Mouse (Mus musculus): ENCODE data around the gene Colq.

The Colq gene

DNA sequence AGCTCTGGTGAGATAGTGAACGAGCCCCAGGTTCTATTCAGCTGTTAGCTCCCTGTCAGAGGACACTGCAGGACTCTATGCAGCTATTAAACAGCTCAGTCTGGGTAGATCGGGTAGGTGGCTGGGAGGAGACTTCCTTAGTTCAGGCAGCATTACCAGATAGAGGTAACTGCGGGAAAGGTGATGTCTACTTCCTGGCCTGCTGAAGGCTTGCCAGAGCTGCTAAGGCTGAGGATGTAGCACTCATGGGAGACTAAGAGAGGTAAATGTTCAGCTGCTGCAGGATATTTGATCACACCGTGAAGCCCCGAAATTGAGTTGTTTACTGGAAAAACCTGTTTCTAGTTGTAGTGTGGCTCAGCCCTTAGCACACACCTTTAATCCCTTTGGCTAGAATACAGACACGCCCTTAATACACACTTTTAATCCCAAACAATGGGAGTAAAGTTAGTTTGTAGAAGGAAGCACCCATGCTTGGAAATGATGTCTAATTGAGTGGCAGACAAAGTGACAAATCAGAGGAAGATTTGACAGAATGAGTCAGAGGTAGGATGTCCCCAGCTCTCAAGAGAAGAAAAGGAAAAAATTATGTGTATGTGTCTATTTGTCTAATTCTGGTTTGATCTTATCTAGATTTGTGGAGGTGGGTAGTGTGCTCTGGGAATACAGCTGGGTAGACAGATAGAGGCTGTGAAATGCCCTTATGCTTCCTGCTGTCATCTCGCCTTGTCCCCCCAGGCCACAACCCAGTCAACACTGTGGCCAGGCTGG, 65.9 kb downstream of the Colq start:
- DNase-seq (ENCODE audit: low read depth), result peak; percentile 30

DNA sequence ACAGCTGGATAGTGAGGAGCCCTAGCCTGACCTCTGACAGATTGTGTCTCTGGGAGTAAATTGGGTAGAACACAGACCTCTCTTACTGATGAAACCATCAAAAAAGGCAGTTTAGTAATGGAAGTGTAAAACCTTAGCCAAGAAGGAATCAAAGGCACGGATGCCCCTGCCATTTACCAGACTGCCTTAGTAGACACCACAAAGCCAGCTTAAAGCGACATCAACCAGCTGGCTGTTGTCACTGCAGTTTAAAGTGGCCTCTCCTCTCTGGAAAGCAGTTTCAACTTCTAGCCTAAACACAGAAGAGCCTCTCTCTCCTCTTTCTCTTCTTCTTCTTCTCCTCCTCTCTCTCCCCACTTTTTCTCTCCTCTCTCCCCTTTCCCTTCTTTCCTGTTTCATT, 69.8 kb downstream of the Colq start:
- DNase-seq (ENCODE audit: low read depth), result no peak

- DNase-seq (ENCODE audit: low read depth), result peak; percentile 68
Measured at GRCm38 (mm10) chr14:31519165-31519564, 72.0 kb downstream of the Colq start.

- no peak for DNase-seq (ENCODE audit: low read depth)
Measured at GRCm38 (mm10) chr14:31515895-31516294, 75.2 kb downstream of the Colq start.

DNA sequence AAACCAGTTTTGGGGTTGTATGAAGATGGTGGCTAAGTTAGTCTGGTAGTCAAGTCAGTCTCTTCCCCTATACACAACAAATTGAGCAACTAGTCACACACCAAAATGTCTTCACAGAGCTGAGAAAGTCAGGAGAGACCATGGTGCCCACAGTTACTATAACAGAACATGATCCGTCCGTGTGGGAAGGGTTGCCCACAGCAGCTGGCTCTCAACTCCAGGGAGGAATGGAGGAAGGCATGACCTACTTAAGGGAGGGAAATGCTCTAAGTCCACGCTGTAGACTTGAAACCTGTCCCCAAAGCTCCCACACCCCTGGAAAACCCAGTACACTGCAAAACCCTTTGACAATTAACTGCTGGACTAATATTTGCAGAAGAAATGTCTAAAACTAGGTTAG, 80.8 kb downstream of the Colq start:
- DNase-seq (ENCODE audit: low read depth), result no peak

GRCm38 (mm10) chr14:31509911-31510310, 81.2 kb downstream of the Colq start:
- peak; percentile 64 for DNase-seq (ENCODE audit: low read depth)

DNA sequence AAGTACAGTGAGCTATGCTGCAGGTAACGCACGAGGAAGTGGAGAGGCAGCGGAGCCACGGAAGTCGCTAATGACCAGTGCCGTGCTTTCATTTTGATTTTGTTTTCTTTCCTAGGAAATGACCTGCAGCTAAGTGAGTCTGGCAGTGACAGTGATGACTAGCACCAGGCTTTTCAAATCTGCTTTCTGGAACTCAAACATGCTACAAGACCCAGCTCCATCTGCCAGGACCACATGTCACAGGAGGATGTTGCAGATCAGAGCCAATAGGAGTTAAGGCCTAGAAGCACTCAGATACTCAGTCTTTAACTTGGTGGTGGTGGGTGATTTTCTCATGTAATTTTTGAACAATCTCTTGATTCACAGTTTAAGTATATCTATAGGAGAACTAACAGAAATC, 84.7 kb downstream of the Colq start:
- no peak for DNase-seq (ENCODE audit: low read depth)

DNA sequence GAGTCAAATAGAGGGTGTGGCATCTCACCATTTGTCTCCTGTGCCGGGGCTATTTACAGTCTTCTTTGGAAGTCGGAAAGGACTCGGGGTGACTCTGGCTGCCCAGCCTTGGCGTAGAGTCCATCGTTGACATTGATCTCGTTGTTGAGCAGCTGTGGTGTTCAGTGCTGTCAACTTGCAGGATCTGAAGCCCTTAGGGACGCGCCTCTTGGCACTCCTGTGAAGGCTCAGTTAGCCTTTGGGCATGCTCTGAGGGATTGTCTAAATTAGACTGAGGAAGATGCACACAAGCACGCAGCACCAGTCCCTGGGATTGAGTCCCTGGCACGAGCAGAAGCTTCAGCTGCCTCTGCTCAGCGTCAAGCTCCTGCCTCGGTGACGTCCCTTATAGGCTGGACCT, 87.7 kb downstream of the Colq start:
- no peak for DNase-seq (ENCODE audit: low read depth)

- no peak for DNase-seq (ENCODE audit: low read depth)
Measured at GRCm38 (mm10) chr14:31499526-31499925, 91.6 kb downstream of the Colq start.

DNA sequence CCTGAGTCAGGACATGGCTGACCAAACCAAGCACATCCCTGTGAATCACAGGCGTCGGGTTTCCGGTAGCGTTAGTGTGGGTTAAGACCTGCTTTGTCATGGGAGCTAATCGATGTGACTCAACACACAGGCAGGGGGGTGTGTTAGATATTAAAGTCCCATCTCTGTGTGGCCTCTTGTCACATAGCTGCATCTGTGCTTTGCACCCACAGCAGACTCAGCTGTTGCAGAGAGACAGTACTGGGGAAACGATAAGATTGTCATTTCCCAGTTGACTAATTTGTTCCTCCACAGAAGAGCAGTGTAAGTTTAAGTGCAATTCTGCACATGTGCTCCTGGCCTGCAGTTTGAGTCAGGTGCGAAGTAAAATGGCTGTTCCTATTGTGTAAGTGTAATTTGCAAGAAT, 94.9 kb downstream of the Colq start:
- DNase-seq (ENCODE audit: low read depth), result peak; percentile 53

DNA sequence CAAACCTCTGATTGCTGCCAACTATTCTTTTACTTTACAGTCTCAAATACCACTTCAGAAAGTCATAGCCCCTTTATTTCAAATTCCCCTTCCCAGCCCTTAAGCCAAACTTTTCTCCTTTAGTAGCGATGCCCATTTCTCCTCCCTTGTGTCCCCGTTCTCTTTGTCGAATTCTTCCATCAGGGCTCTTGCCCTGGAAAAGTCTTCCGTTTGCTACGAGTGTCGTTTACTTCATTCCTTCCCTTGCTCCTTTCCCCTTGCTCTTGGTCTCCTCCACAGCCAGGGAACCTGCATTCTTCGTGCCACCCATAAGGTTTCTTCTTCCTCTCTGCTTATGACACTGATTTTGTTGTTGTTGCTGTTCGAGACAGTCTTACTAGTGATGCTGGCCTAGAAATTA, 95.6 kb downstream of the Colq start:
- peak; percentile 13 for DNase-seq (ENCODE audit: low read depth)

GRCm38 (mm10) chr14:31494975-31495455, 96.1 kb downstream of the Colq start, which contains the start of gene Mettl6:
TSS of gene Mettl6 (minus strand) at chr14:31495040.
- DNase-seq (ENCODE audit: low read depth), result peak; percentile 92

DNA sequence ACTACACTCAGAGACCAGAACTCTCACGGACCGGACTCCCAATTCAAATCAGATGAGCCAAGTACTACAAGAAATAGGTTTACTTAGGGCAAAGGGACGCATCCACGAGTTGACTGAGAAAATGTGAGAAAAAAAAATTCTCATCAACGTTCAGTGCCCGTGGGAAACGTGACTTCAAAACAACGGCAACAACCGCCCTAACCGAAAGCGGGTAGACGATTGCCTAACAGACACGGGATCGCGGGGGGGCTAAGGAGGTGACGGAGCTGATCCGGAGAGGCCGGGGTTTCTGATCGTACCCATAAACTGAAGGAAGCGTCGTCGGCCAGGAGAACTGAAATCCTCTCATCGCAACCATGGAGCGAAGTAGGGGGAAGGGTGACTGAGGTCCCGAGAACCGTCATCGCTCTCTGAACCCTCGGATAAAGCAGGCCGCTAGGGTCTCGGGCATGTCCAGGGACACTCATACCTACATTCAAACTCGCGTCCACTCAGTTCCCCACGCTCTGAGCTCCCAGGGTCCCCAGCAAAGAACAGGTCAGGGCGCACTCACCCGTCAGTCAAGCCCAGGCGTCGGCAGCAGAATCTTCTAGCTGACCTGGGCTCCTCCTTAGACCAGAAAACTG, 96.7 kb downstream of the Colq start, which contains the start of gene Eaf1:
Gene Eaf1, plus strand, starts transcription at position 51 of the 626 bp plus-strand sequence.
- DNase-seq (ENCODE audit: low read depth), result peak; percentile 64

- no peak for DNase-seq (ENCODE audit: low read depth)
Measured at GRCm38 (mm10) chr14:31493901-31494300, 97.2 kb downstream of the Colq start.

DNA sequence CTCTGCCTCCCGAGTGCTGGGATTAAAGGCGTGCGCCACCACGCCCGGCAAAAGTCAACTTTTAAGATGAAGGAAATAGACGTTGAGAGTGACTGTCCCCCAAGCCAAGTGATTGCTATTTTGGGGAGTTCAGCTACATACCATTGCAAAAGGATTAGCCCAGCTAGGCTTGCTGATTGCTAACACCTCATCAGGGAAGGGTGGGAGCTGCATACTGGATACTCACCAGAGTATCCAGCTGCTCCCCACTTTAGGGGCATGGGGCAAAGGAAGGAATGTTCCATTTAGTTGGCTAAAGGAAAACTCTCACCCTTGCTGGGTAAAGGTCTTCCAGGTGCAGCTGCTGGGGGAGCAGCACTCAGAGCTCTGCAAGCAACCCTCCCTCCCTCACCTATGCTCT, 103.1 kb downstream of the Colq start:
- DNase-seq (ENCODE audit: low read depth), result no peak

- no peak for DNase-seq (ENCODE audit: low read depth)
Measured at GRCm38 (mm10) chr14:31486465-31486864, 104.7 kb downstream of the Colq start.

DNA sequence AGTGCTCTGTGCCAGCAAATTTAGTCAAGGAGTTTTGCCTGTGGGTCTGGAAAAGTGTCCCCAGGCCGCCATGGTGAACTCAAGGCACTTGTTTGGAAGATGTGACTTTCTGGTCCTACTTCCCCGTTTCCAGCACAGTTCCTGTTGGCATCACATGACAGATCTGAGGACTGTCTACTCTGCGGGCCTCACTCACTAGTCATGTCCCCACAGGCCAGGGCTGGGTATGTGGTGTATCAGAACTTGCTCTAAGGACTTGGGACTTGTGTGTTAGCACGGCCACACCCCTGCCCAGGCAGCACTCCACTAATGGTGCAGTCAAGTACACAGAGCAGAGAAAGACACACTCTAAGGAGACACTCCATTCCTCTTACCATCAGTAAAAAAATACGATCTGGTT, 108.7 kb downstream of the Colq start:
- no peak for DNase-seq (ENCODE audit: low read depth)

DNA sequence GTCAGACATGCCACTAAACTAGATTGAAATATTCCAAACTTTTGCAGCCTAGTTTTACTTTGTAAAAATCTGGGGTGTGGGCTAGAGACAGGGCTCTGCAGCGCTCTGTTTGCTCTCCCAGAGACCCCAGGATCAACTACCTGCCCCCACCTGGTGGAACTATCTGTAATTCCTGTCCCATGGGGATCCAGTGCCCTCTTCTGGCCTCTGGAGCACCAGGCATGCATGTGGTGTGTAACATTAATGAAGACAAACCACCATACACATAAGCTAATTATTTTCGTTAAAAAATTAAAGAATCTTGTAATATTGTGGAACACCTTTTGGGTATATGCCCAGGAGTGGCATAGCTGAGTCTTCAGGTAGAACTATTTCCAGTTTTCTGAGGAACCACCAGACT, 117.8 kb downstream of the Colq start:
- no peak for DNase-seq (ENCODE audit: low read depth)

Measured in NIH3T3 (cell line).